Mouse (Mus musculus) liver, embryonic 11.5 days (tissue): Measurements from ENCODE around the gene Sumo3. TPM values are rescaled to one million over a fixed set of nuclear protein-coding genes. Genes with fewer than 3 reads are reported as not detected.

ENCODE experiments used
- ATAC-seq: fragments of 200-750 bp; cut with Nextera tagmentation; replicated peaks from 2 replicates; pipeline ENCODE4 v1.8.0; 2017; ENCODE audit warnings: moderate number of reproducible peaks, mild to moderate bottlenecking, moderate TSS enrichment, moderate library complexity; ENCODE audit not compliant: low FRiP score
- DNase-seq: peaks from one replicate; pipeline ENCODE4 v3.0.0-alpha.2; 2017; ENCODE audit warnings: low spot score
- H3K27ac ChIP-seq: fragments of 300-500 bp; sonication (generic); 2 replicates; pipeline ENCODE4 v1.5.1; 2014; ENCODE audit warnings: mild to moderate bottlenecking, low read depth, low read length, control low read depth
- H3K27me3 ChIP-seq: fragments of 300-500 bp; sonication (generic); replicated peaks from 2 replicates; pipeline ENCODE4 v1.6.1; 2014; ENCODE audit warnings: low read length, mixed read lengths; ENCODE audit not compliant: control insufficient read depth, insufficient read depth
- H3K36me3 ChIP-seq: fragments of 300-500 bp; sonication (generic); 2 replicates; pipeline ENCODE4 v1.6.1; 2014; ENCODE audit warnings: mild to moderate bottlenecking, low read length, moderate library complexity, mixed read lengths; ENCODE audit not compliant: control insufficient read depth, insufficient read depth
- H3K4me1 ChIP-seq: fragments of 300-500 bp; sonication (generic); replicated peaks from 2 replicates; pipeline ENCODE4 v1.6.1; 2014; ENCODE audit warnings: low read length, mixed read lengths; ENCODE audit not compliant: control insufficient read depth, insufficient read depth
- H3K4me2 ChIP-seq: fragments of 300-500 bp; sonication (generic); 2 replicates; pipeline ENCODE4 v1.6.1; 2014; ENCODE audit warnings: mild to moderate bottlenecking, control low read depth, moderate library complexity
- H3K4me3 ChIP-seq: fragments of 300-500 bp; sonication (generic); 2 replicates; pipeline ENCODE4 v1.5.1; 2014; ENCODE audit warnings: low read depth, low read length, control low read depth
- H3K9ac ChIP-seq: fragments of 300-500 bp; sonication (generic); 2 replicates; pipeline ENCODE4 v1.6.1; 2014; ENCODE audit warnings: low read depth, low read length, control low read depth
- H3K9me3 ChIP-seq: fragments of 300-500 bp; sonication (generic); 2 replicates; pipeline ENCODE4 v1.6.1; 2016; ENCODE audit warnings: low read length, inconsistent platforms, mixed read lengths; ENCODE audit not compliant: control insufficient read depth
- WGBS: fragments of 180-500 bp; shearing (Covaris S2); extraction: QIAGEN DNeasy Blood & Tissue Kit; methylation state at CpG from one replicate; pipeline ENCODE4 v1.1.7; 2014; 5-methylcytosine and 5-hydroxymethylcytosine counted together
- polyA plus RNA-seq: library from polyadenylated mRNA; unstranded; fragments of >200 nt; fragmentation: Nextera tagmentation; extraction: Ambion mirVana; gene quantifications from 2 replicates; pipeline ENCODE4 v1.2.1, GENCODE M21; 2014

Sumo3 gene
- polyA plus RNA-seq, 1 experiment from 2014 or later: 249 TPM

GRCm38 (mm10) chr10:77569973-77570658 is 35.8 kb upstream of the Sumo3 start:
- H3K9me3 ChIP-seq: no peaks in the 10 kb centered on the region
- DNase-seq (no peak), ATAC-seq (no peak)
- no peaks in the 10 kb centered on the region for H3K36me3 ChIP-seq
- no peak overlapping the region for H3K9ac ChIP-seq
- H3K27me3 ChIP-seq: no peaks in the 10 kb centered on the region
- H3K4me3 ChIP-seq: no peak overlapping the region
- peak overlapping the region; percentile 19; the same call in 1 of the 2 replicates for H3K27ac ChIP-seq
- 49% methylated on average over 6 of the region's 6 CpGs for WGBS
- no peak overlapping the region for H3K4me2 ChIP-seq
- no peaks in the 10 kb centered on the region for H3K4me1 ChIP-seq

- Histone ChIP-seq H3K27ac (no peak overlapping the region), H3K4me3 (no peak overlapping the region), H3K36me3 (no peaks in the 10 kb centered on the region), H3K9me3 (no peaks in the 10 kb centered on the region), H3K9ac (no peak overlapping the region), H3K27me3 (no peaks in the 10 kb centered on the region), H3K4me2 (no peak overlapping the region), H3K4me1 (no peaks in the 10 kb centered on the region)
- 27% methylated on average over 3 of the region's 3 CpGs for WGBS
- ATAC-seq: no peak
- DNase-seq: no peak
Observed at GRCm38 (mm10) chr10:77572225-77572624, 33.7 kb upstream of the Sumo3 start.

GRCm38 (mm10) chr10:77573162-77573561 is 32.7 kb upstream of the Sumo3 start:
- WGBS: 58% methylated on average over 1 of the region's 1 CpGs
- no peaks in the 10 kb centered on the region for H3K4me1 ChIP-seq
- H3K27me3 ChIP-seq: no peaks in the 10 kb centered on the region
- H3K9ac ChIP-seq: no peak overlapping the region
- no peak for DNase-seq
- no peak for ATAC-seq
- no peak overlapping the region for H3K4me3 ChIP-seq
- no peaks in the 10 kb centered on the region for H3K9me3 ChIP-seq
- no peak overlapping the region for H3K4me2 ChIP-seq
- H3K36me3 ChIP-seq: no peaks in the 10 kb centered on the region
- H3K27ac ChIP-seq: no peak overlapping the region

GRCm38 (mm10) chr10:77580027-77580920 is 25.6 kb upstream of the Sumo3 start:
- DNase-seq (no peak), ATAC-seq (no peak)
- Histone ChIP-seq H3K27ac (no peak overlapping the region; the same call in 1 of the 2 replicates), H3K4me2 (peak overlapping the region; percentile 72), H3K4me1 (peaks cover 24% of the 10 kb centered on the region), H3K9me3 (no peaks in the 10 kb centered on the region), H3K36me3 (no peaks in the 10 kb centered on the region), H3K27me3 (no peaks in the 10 kb centered on the region), H3K9ac (no peak overlapping the region), H3K4me3 (no peak overlapping the region)
- WGBS: 55% methylated on average over 10 of the region's 10 CpGs

- peak overlapping the region; percentile 64 for H3K4me3 ChIP-seq
- no peaks in the 10 kb centered on the region for H3K9me3 ChIP-seq
- H3K27ac ChIP-seq: peak overlapping the region; percentile 14; the same call in 1 of the 2 replicates
- peaks cover 2% of the 10 kb centered on the region; the same call in 1 of the 2 replicates for H3K36me3 ChIP-seq
- ATAC-seq (no peak), DNase-seq (no peak)
- no peaks in the 10 kb centered on the region for H3K27me3 ChIP-seq
- peak overlapping the region; percentile 64 for H3K9ac ChIP-seq
- H3K4me2 ChIP-seq: peak overlapping the region; percentile 72
- WGBS: 7% methylated on average over 8 of the region's 8 CpGs
- H3K4me1 ChIP-seq: peaks cover 27% of the 10 kb centered on the region
Observed at GRCm38 (mm10) chr10:77581023-77581407, 24.9 kb upstream of the Sumo3 start.

GRCm38 (mm10) chr10:77581408-77582284 is 24.3 kb upstream of the Sumo3 start, which contains the start of gene Pttg1ip:
TSS of gene Pttg1ip (plus strand) at chr10:77581720.
- ATAC-seq (peak; percentile 93), DNase-seq (peak; percentile 92)
- Histone ChIP-seq H3K4me3 (peak within 1 kb of the TSS; percentile 64), H3K27ac (peak within 1 kb of the TSS; percentile 85), H3K36me3 (peaks cover 2% of the 10 kb centered on the region; the same call in 1 of the 2 replicates), H3K9me3 (no peaks in the 10 kb centered on the region), H3K9ac (peak within 1 kb of the TSS; percentile 64), H3K4me2 (peak within 1 kb of the TSS; percentile 72), H3K27me3 (no peaks in the 10 kb centered on the region), H3K4me1 (peaks cover 30% of the 10 kb centered on the region)
- under 1% methylated on average over 64 of the region's 64 CpGs for WGBS

GRCm38 (mm10) chr10:77582285-77582618 is 23.6 kb upstream of the Sumo3 start:
- peaks cover 34% of the 10 kb centered on the region for H3K4me1 ChIP-seq

GRCm38 (mm10) chr10:77583795-77584422 is 22.0 kb upstream of the Sumo3 start:
- ATAC-seq (no peak; the same call in 1 of the 2 replicates), DNase-seq (no peak)
- Histone ChIP-seq H3K4me2 (peak overlapping the region; percentile 72), H3K27ac (peak overlapping the region; percentile 23; the same call in 1 of the 2 replicates), H3K27me3 (no peaks in the 10 kb centered on the region), H3K36me3 (peaks cover 11% of the 10 kb centered on the region; the same call in 1 of the 2 replicates), H3K4me3 (no peak overlapping the region), H3K9ac (no peak overlapping the region), H3K4me1 (peaks cover 44% of the 10 kb centered on the region), H3K9me3 (no peaks in the 10 kb centered on the region)
- 47% methylated on average over 10 of the region's 10 CpGs for WGBS

More at GRCm38 (mm10) chr10:77582285-77582618, 23.6 kb upstream of the Sumo3 start:
- WGBS: 8% methylated on average over 8 of the region's 8 CpGs
- Histone ChIP-seq H3K9me3 (no peaks in the 10 kb centered on the region), H3K4me3 (peak overlapping the region; percentile 64), H3K4me2 (peak overlapping the region; percentile 72), H3K27ac (peak overlapping the region; percentile 85), H3K9ac (peak overlapping the region; percentile 59), H3K27me3 (no peaks in the 10 kb centered on the region), H3K36me3 (peaks cover 7% of the 10 kb centered on the region; the same call in 1 of the 2 replicates)
- ATAC-seq (no peak; the same call in 1 of the 2 replicates), DNase-seq (no peak)
